Mouse (Mus musculus) liver, embryonic 12.5 days (tissue): ENCODE results near the gene Fam229a. TPM values are rescaled to one million over a fixed set of nuclear protein-coding genes. Genes with fewer than 3 reads are reported as not detected.

Experiments used
- polyA plus RNA-seq: library from polyadenylated mRNA; unstranded; fragments of >200 nt; fragmentation: Nextera tagmentation; extraction: Ambion mirVana; gene quantifications from 2 replicates; pipeline ENCODE4 v1.2.1, GENCODE M21; 2016

The Fam229a gene
- polyA plus RNA-seq, 1 experiment from 2014 or later = not detected

Other genes with a start within 250 kb of the Fam229a start
- 0.72 and 0.92 TPM in 2 replicates for gene C77080, start 229.8 kb upstream of the Fam229a start, polyA plus RNA-seq
- 0.13 and 0.24 TPM in 2 replicates for gene Sync, start 203.6 kb upstream of the Fam229a start, polyA plus RNA-seq
- 292 and 306 TPM in 2 replicates for gene Rbbp4, start 155.8 kb upstream of the Fam229a start, polyA plus RNA-seq
- 31.1 and 38.9 TPM in 2 replicates for gene Zbtb8os, start 155.5 kb upstream of the Fam229a start, polyA plus RNA-seq
- gene Zbtb8a, start 113.1 kb upstream of the Fam229a start, polyA plus RNA-seq = 3.1 TPM in 2 replicates
- gene Zbtb8b, start 50.3 kb upstream of the Fam229a start, polyA plus RNA-seq = 1.3 and 1.5 TPM in 2 replicates
- 36.7 and 37.4 TPM in 2 replicates for gene Bsdc1, start 29.6 kb upstream of the Fam229a start, polyA plus RNA-seq
- gene Tssk3, start 168 bp upstream of the Fam229a start, polyA plus RNA-seq = not detected in 2 replicates
- gene Marcksl1, start 22.4 kb downstream of the Fam229a start, polyA plus RNA-seq = 192 and 195 TPM in 2 replicates
- 140 and 145 TPM in 2 replicates for gene Hdac1, start 51.5 kb downstream of the Fam229a start, polyA plus RNA-seq
- gene Lck, start 82.5 kb downstream of the Fam229a start, polyA plus RNA-seq = 4.1 and 5.1 TPM in 2 replicates
- 6.3 and 7.9 TPM in 2 replicates for gene Fam167b, start 87.4 kb downstream of the Fam229a start, polyA plus RNA-seq
- 219 and 226 TPM in 2 replicates for gene Eif3i, start 109.5 kb downstream of the Fam229a start, polyA plus RNA-seq
- 147 and 159 TPM in 2 replicates for gene Tmem234, start 109.5 kb downstream of the Fam229a start, polyA plus RNA-seq
- 0.51 and 1.3 TPM in 2 replicates for gene Dcdc2b, start 123.1 kb downstream of the Fam229a start, polyA plus RNA-seq
- 14.7 and 16.5 TPM in 2 replicates for gene Iqcc, start 127.9 kb downstream of the Fam229a start, polyA plus RNA-seq
- gene Ccdc28b, start 132.8 kb downstream of the Fam229a start, polyA plus RNA-seq = 16.6 and 19.9 TPM in 2 replicates
- gene Txlna, start 149.9 kb downstream of the Fam229a start, polyA plus RNA-seq = 45.4 and 45.7 TPM in 2 replicates
- 10.0 and 10.3 TPM in 2 replicates for gene Kpna6, start 181.6 kb downstream of the Fam229a start, polyA plus RNA-seq
- gene Tmem39b, start 205.6 kb downstream of the Fam229a start, polyA plus RNA-seq = 4.9 and 6.0 TPM in 2 replicates